Mouse (Mus musculus) forebrain, embryonic 13.5 days (tissue): ENCODE results near the gene Pdzrn3. TPM values are rescaled to one million over a fixed set of nuclear protein-coding genes. Genes with fewer than 3 reads are reported as not detected.

Experiments
- ATAC-seq: fragments of 200-750 bp; cut with Nextera tagmentation; 2 replicates; pipeline ENCODE4 v1.8.0; 2017
- H3K27ac ChIP-seq: fragments of 300-500 bp; sonication (generic); 2 replicates; pipeline ENCODE4 v1.5.1; 2015; ENCODE audit warnings: inconsistent platforms, mild to moderate bottlenecking, moderate library complexity
- H3K27me3 ChIP-seq: fragments of 300-500 bp; sonication (generic); 2 replicates; pipeline ENCODE4 v1.6.1; 2015; ENCODE audit warnings: mild to moderate bottlenecking, inconsistent platforms
- H3K36me3 ChIP-seq: fragments of 300-500 bp; sonication (generic); 2 replicates; pipeline ENCODE4 v1.6.1; 2015; ENCODE audit warnings: mild to moderate bottlenecking, inconsistent platforms; ENCODE audit not compliant: poor library complexity, severe bottlenecking
- H3K4me1 ChIP-seq: fragments of 300-500 bp; sonication (generic); 2 replicates; pipeline ENCODE4 v1.6.1; 2015; ENCODE audit warnings: inconsistent platforms
- H3K4me2 ChIP-seq: fragments of 300-500 bp; sonication (generic); 2 replicates; pipeline ENCODE4 v1.6.1; 2015; ENCODE audit warnings: inconsistent platforms, mild to moderate bottlenecking, moderate library complexity
- H3K4me3 ChIP-seq: fragments of 300-500 bp; sonication (generic); 2 replicates; pipeline ENCODE4 v1.5.1; 2015; ENCODE audit warnings: mild to moderate bottlenecking, inconsistent platforms
- H3K9ac ChIP-seq: fragments of 300-500 bp; sonication (generic); 2 replicates; pipeline ENCODE4 v1.6.1; 2015; ENCODE audit warnings: mild to moderate bottlenecking, inconsistent platforms
- H3K9me3 ChIP-seq: fragments of 300-500 bp; sonication (generic); replicated peaks from 2 replicates; pipeline ENCODE4 v1.6.1; 2016; ENCODE audit warnings: inconsistent platforms
- WGBS: fragments of 180-500 bp; shearing (Covaris S2); methylation state at CpG from one replicate; pipeline ENCODE4 v1.1.7; 2015; 5-methylcytosine and 5-hydroxymethylcytosine counted together
- polyA plus RNA-seq: library from polyadenylated mRNA; unstranded; fragments of >200 nt; fragmentation: Nextera tagmentation; extraction: Ambion mirVana; gene quantifications from 2 replicates; pipeline ENCODE4 v1.2.1, GENCODE M21; 2015

Gene Pdzrn3
- polyA plus RNA-seq, 1 experiment from 2014 or later = 13.1 TPM

- Histone ChIP-seq H3K27ac (no peak overlapping the region), H3K36me3 (no peaks in the 10 kb centered on the region), H3K4me3 (no peak overlapping the region), H3K27me3 (peaks cover 12% of the 10 kb centered on the region), H3K9me3 (no peaks in the 10 kb centered on the region), H3K4me2 (no peak overlapping the region), H3K4me1 (peaks cover 3% of the 10 kb centered on the region; the same call in 1 of the 2 replicates), H3K9ac (no peak overlapping the region)
- no peak for ATAC-seq
- WGBS = 75% methylated on average over 7 of the region's 7 CpGs
Observed at GRCm38 (mm10) chr6:101384958-101385357, 7.3 kb upstream of the Pdzrn3 start.

- H3K4me1 ChIP-seq = peaks cover 3% of the 10 kb centered on the region; the same call in 1 of the 2 replicates
- no peak overlapping the region for H3K4me2 ChIP-seq
- no peak for ATAC-seq
- no peak overlapping the region for H3K4me3 ChIP-seq
- H3K9ac ChIP-seq = no peak overlapping the region
- H3K27me3 ChIP-seq = peaks cover 17% of the 10 kb centered on the region
- WGBS = 66% methylated on average over 6 of the region's 6 CpGs
- no peaks in the 10 kb centered on the region for H3K36me3 ChIP-seq
- H3K27ac ChIP-seq = no peak overlapping the region
- no peaks in the 10 kb centered on the region for H3K9me3 ChIP-seq
Observed at GRCm38 (mm10) chr6:101384476-101384875, 6.8 kb upstream of the Pdzrn3 start.

- Histone ChIP-seq H3K27ac (no peak overlapping the region), H3K36me3 (no peaks in the 10 kb centered on the region), H3K9ac (no peak overlapping the region), H3K4me3 (no peak overlapping the region), H3K4me2 (no peak overlapping the region), H3K9me3 (no peaks in the 10 kb centered on the region), H3K4me1 (peaks cover 8% of the 10 kb centered on the region), H3K27me3 (peaks cover 23% of the 10 kb centered on the region)
- no peak for ATAC-seq
- WGBS = 72% methylated on average over 4 of the region's 4 CpGs
Observed at GRCm38 (mm10) chr6:101382891-101383290, 5.2 kb upstream of the Pdzrn3 start.

- Histone ChIP-seq H3K4me3 (no peak overlapping the region), H3K4me1 (peaks cover 32% of the 10 kb centered on the region), H3K27ac (no peak overlapping the region), H3K36me3 (no peaks in the 10 kb centered on the region), H3K9me3 (no peaks in the 10 kb centered on the region), H3K27me3 (peaks cover 33% of the 10 kb centered on the region), H3K4me2 (no peak overlapping the region), H3K9ac (no peak overlapping the region)
- no peak for ATAC-seq
- WGBS = 35% methylated on average over 3 of the region's 3 CpGs
Observed at GRCm38 (mm10) chr6:101379546-101379945, 1.8 kb upstream of the Pdzrn3 start.

GRCm38 (mm10) chr6:101377935-101378609 is 375 bp upstream of the Pdzrn3 start:
- WGBS = under 1% methylated on average over 26 of the region's 29 CpGs
- Histone ChIP-seq H3K27ac (peak overlapping the region; percentile 16; the same call in 1 of the 2 replicates), H3K9me3 (no peaks in the 10 kb centered on the region), H3K4me1 (peaks cover 36% of the 10 kb centered on the region), H3K36me3 (no peaks in the 10 kb centered on the region), H3K4me2 (peak overlapping the region; percentile 98), H3K4me3 (peak overlapping the region; percentile 58), H3K27me3 (peaks cover 33% of the 10 kb centered on the region), H3K9ac (peak overlapping the region; percentile 68)
- peak; percentile 92 for ATAC-seq

- WGBS = 5% methylated on average over 10 of the region's 10 CpGs
- no peak for ATAC-seq
- Histone ChIP-seq H3K9ac (peak overlapping the region; percentile 68), H3K9me3 (no peaks in the 10 kb centered on the region), H3K4me3 (peak overlapping the region; percentile 58), H3K27me3 (peaks cover 29% of the 10 kb centered on the region), H3K4me2 (peak overlapping the region; percentile 98), H3K27ac (peak overlapping the region; percentile 58; the same call in 1 of the 2 replicates), H3K4me1 (peaks cover 36% of the 10 kb centered on the region), H3K36me3 (no peaks in the 10 kb centered on the region)
Observed at GRCm38 (mm10) chr6:101376511-101377166, 1.1 kb downstream of the Pdzrn3 start.

GRCm38 (mm10) chr6:101376049-101376448 is 1.6 kb downstream of the Pdzrn3 start:
- H3K9ac ChIP-seq = no peak overlapping the region
- H3K27ac ChIP-seq = no peak overlapping the region
- H3K36me3 ChIP-seq = no peaks in the 10 kb centered on the region
- H3K27me3 ChIP-seq = peaks cover 28% of the 10 kb centered on the region
- H3K9me3 ChIP-seq = no peaks in the 10 kb centered on the region
- WGBS = 44% methylated on average over 10 of the region's 10 CpGs
- peak overlapping the region; percentile 98 for H3K4me2 ChIP-seq
- peaks cover 36% of the 10 kb centered on the region for H3K4me1 ChIP-seq
- ATAC-seq = no peak
- peak overlapping the region; percentile 58 for H3K4me3 ChIP-seq

- no peak for ATAC-seq
- Histone ChIP-seq H3K4me3 (peak overlapping the region; percentile 9; the same call in 1 of the 2 replicates), H3K4me2 (peak overlapping the region; percentile 47), H3K36me3 (no peaks in the 10 kb centered on the region), H3K9ac (no peak overlapping the region), H3K27me3 (peaks cover 23% of the 10 kb centered on the region), H3K27ac (no peak overlapping the region), H3K4me1 (peaks cover 36% of the 10 kb centered on the region), H3K9me3 (no peaks in the 10 kb centered on the region)
- WGBS = 3% methylated on average over 7 of the region's 7 CpGs
Observed at GRCm38 (mm10) chr6:101374721-101375120, 3.0 kb downstream of the Pdzrn3 start.

- no peak overlapping the region for H3K27ac ChIP-seq
- H3K9me3 ChIP-seq = no peaks in the 10 kb centered on the region
- H3K9ac ChIP-seq = no peak overlapping the region
- H3K27me3 ChIP-seq = peaks cover 18% of the 10 kb centered on the region
- H3K4me2 ChIP-seq = no peak overlapping the region
- H3K36me3 ChIP-seq = no peaks in the 10 kb centered on the region
- peaks cover 36% of the 10 kb centered on the region for H3K4me1 ChIP-seq
- 67% methylated on average over 1 of the region's 1 CpGs for WGBS
- H3K4me3 ChIP-seq = no peak overlapping the region
- ATAC-seq = no peak
Observed at GRCm38 (mm10) chr6:101374186-101374585, 3.5 kb downstream of the Pdzrn3 start.

GRCm38 (mm10) chr6:101372982-101373381 is 4.7 kb downstream of the Pdzrn3 start:
- 80% methylated on average over 5 of the region's 5 CpGs for WGBS

GRCm38 (mm10) chr6:101366809-101367602 is 10.7 kb downstream of the Pdzrn3 start:
- H3K27ac ChIP-seq = no peak overlapping the region
- 42% methylated on average over 9 of the region's 9 CpGs for WGBS
- no peaks in the 10 kb centered on the region for H3K36me3 ChIP-seq
- H3K9ac ChIP-seq = no peak overlapping the region
- no peak overlapping the region for H3K4me3 ChIP-seq
- no peak overlapping the region for H3K4me2 ChIP-seq
- H3K27me3 ChIP-seq = 0 out of 2 replicates have a peak, but pooled peaks cover 7% of the 10 kb centered on the region
- ATAC-seq = no peak
- peaks cover 16% of the 10 kb centered on the region for H3K4me1 ChIP-seq
- no peaks in the 10 kb centered on the region for H3K9me3 ChIP-seq

More at GRCm38 (mm10) chr6:101372982-101373381, 4.7 kb downstream of the Pdzrn3 start:
- Histone ChIP-seq H3K4me3 (no peak overlapping the region), H3K9ac (no peak overlapping the region), H3K36me3 (no peaks in the 10 kb centered on the region), H3K4me2 (no peak overlapping the region), H3K27ac (no peak overlapping the region), H3K9me3 (no peaks in the 10 kb centered on the region), H3K4me1 (peaks cover 31% of the 10 kb centered on the region), H3K27me3 (peaks cover 15% of the 10 kb centered on the region)
- no peak for ATAC-seq

- 67% methylated on average over 6 of the region's 6 CpGs for WGBS
- no peak overlapping the region for H3K27ac ChIP-seq
- no peaks in the 10 kb centered on the region for H3K36me3 ChIP-seq
- H3K27me3 ChIP-seq = 0 out of 2 replicates have a peak, but pooled peaks cover 4% of the 10 kb centered on the region
- ATAC-seq = no peak
- H3K4me1 ChIP-seq = peaks cover 16% of the 10 kb centered on the region
- no peak overlapping the region for H3K4me3 ChIP-seq
- no peak overlapping the region for H3K9ac ChIP-seq
- H3K9me3 ChIP-seq = no peaks in the 10 kb centered on the region
- no peak overlapping the region for H3K4me2 ChIP-seq
Observed at GRCm38 (mm10) chr6:101365795-101366194, 11.9 kb downstream of the Pdzrn3 start.
